Mouse (Mus musculus) embryonic facial prominence, embryonic 14.5 days (tissue): Measurements from ENCODE around the gene Specc1. TPM values are rescaled to one million over a fixed set of nuclear protein-coding genes. Genes with fewer than 3 reads are reported as not detected.

Experiments
- ATAC-seq: fragments of 200-750 bp; cut with Nextera tagmentation; 2 replicates; pipeline ENCODE4 v1.8.0; 2017; ENCODE audit warnings: low read depth, moderate number of reproducible peaks, moderate TSS enrichment
- DNase-seq: peaks from one replicate; pipeline ENCODE4 v3.0.0-alpha.2; 2015; ENCODE audit warnings: low spot score
- H3K27ac ChIP-seq: fragments of 300-500 bp; sonication (generic); replicated peaks from 2 replicates; pipeline ENCODE4 v1.5.1; 2014; ENCODE audit warnings: low read depth, mild to moderate bottlenecking, low read length, moderate library complexity
- H3K27me3 ChIP-seq: fragments of 300-500 bp; sonication (generic); replicated peaks from 2 replicates; pipeline ENCODE4 v1.6.1; 2014; ENCODE audit warnings: low read length; ENCODE audit not compliant: control insufficient read depth, insufficient read depth
- H3K36me3 ChIP-seq: fragments of 300-500 bp; sonication (generic); 2 replicates; pipeline ENCODE4 v1.6.1; 2014; ENCODE audit warnings: low read length, mixed read lengths; ENCODE audit not compliant: control insufficient read depth, insufficient read depth
- H3K4me1 ChIP-seq: fragments of 300-500 bp; sonication (generic); 2 replicates; pipeline ENCODE4 v1.6.1; 2014; ENCODE audit warnings: antibody characterized with exemption, low read length; ENCODE audit not compliant: control insufficient read depth, insufficient read depth
- H3K4me2 ChIP-seq: fragments of 300-500 bp; sonication (generic); 2 replicates; pipeline ENCODE4 v1.6.1; 2014; ENCODE audit warnings: low read depth, mild to moderate bottlenecking, low read length, moderate library complexity, mixed read lengths
- H3K4me3 ChIP-seq: fragments of 300-500 bp; sonication (generic); 2 replicates; pipeline ENCODE4 v1.5.1; 2014; ENCODE audit warnings: low read depth, mild to moderate bottlenecking, low read length
- H3K9ac ChIP-seq: fragments of 300-500 bp; sonication (generic); 2 replicates; pipeline ENCODE4 v1.6.1; 2014; ENCODE audit warnings: low read depth, mild to moderate bottlenecking, low read length, moderate library complexity, mixed read lengths
- H3K9me3 ChIP-seq: fragments of 300-500 bp; sonication (generic); 2 replicates; pipeline ENCODE4 v1.6.1; 2016; ENCODE audit warnings: low read length; ENCODE audit not compliant: control insufficient read depth
- WGBS: fragments of 180-500 bp; shearing (Covaris S2); extraction: QIAGEN DNeasy Blood & Tissue Kit; methylation state at CpG from one replicate; pipeline ENCODE4 v1.1.7; 2014; 5-methylcytosine and 5-hydroxymethylcytosine counted together
- polyA plus RNA-seq: library from polyadenylated mRNA; unstranded; fragments of >200 nt; fragmentation: Nextera tagmentation; extraction: Ambion mirVana; gene quantifications from 2 replicates; pipeline ENCODE4 v1.2.1, GENCODE M21; 2014

The Specc1 gene
- polyA plus RNA-seq, 1 experiment from 2014 or later: 13.5 TPM

DNA sequence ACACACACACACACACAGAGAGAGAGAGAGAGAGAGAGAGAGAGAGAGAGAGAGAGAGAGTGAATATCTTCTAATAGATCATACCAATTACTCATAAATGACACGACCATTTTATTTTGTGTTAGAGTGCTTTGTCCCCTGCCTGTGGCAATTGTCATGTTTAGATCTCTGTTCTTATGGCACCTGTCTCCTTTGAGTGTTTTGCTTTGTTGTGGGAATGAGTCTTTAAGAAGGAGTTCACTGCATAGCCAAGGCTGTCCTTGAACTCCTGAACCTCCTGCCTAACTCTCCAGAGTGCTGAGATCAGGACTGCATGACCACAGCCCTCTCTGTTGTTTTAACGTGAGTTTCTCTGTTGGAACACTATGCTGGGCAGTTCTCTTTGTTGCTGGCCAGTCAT, 258.5 kb downstream of the Specc1 start:
- Histone ChIP-seq H3K4me1 (no peaks in the 10 kb centered on the region), H3K27me3 (no peaks in the 10 kb centered on the region), H3K4me2 (no peak overlapping the region), H3K9me3 (no peaks in the 10 kb centered on the region), H3K9ac (no peak overlapping the region), H3K4me3 (no peak overlapping the region), H3K36me3 (no peaks in the 10 kb centered on the region), H3K27ac (no peak overlapping the region)
- DNase-seq (no peak), ATAC-seq (no peak)
- 75% methylated on average over 2 of the region's 2 CpGs for WGBS

DNA sequence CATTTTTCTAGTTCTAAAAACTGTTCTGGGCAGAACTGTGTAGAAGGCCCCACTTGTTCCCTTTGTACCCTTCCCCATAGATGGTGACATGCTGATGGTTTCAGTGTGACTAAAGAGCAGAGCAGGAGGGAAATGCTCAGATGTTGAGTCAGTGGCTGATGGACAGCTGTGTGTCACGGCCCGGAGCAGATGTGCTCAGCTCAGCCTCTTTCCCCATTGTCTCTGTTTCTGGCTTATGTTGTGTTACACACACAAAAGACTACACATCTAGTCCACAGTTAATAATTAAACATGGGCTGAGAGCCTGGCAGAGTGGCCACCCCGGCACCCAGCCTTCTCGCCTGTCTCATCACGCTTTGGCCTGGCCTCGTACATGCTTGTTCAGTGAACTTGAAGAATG, 261.2 kb downstream of the Specc1 start:
- no peak for ATAC-seq
- H3K4me2 ChIP-seq: no peak overlapping the region
- no peaks in the 10 kb centered on the region for H3K9me3 ChIP-seq
- H3K36me3 ChIP-seq: no peaks in the 10 kb centered on the region
- H3K4me1 ChIP-seq: no peaks in the 10 kb centered on the region
- no peak overlapping the region for H3K9ac ChIP-seq
- WGBS: 78% methylated on average over 6 of the region's 6 CpGs
- no peaks in the 10 kb centered on the region for H3K27me3 ChIP-seq
- H3K27ac ChIP-seq: no peak overlapping the region
- H3K4me3 ChIP-seq: no peak overlapping the region
- DNase-seq: no peak

DNA sequence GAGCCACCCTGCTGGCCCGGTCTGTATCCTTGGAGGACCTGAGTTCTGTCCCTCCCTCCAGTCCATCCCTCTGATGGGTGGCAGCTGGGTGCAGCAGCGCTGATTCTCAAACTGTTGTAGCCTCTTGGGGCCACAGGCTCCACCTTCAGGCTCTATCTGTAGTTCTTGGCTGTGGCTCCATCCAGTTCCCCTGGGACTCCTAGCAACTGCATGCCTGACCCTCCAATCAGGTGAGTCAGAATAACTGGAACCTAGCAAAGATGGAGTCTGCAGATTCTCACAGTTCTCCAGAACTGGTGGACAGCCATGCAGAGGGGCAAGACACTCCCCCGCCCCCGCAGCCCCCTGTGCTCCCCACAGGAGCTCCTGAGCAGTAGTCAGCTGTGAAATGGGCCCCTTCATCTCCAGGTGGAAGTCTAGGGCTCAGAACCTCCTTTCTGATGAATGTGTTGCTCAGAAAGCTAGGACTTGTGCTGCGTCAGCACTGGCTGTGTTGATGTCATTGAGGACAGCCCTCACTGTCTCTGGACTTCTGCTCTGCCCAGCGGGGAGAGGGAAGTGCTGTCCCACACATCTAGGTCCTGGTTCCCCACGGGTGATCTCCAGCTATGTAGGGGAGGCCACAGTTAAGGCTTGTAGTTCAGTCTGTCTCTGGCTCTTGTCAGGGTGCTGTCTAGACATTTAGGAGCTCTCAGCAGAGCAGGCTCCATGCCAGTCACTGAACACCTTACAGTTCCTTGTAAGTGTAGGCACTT, 264.4 kb downstream of the Specc1 start:
- no peaks in the 10 kb centered on the region for H3K36me3 ChIP-seq
- DNase-seq: peak; percentile 16
- no peaks in the 10 kb centered on the region for H3K27me3 ChIP-seq
- H3K9me3 ChIP-seq: no peaks in the 10 kb centered on the region
- no peak overlapping the region for H3K4me3 ChIP-seq
- H3K4me2 ChIP-seq: no peak overlapping the region
- no peak for ATAC-seq
- no peak overlapping the region for H3K27ac ChIP-seq
- WGBS: 83% methylated on average over 7 of the region's 7 CpGs
- H3K4me1 ChIP-seq: 0 out of 2 replicates have a peak, but pooled peaks cover 5% of the 10 kb centered on the region
- H3K9ac ChIP-seq: no peak overlapping the region

DNA sequence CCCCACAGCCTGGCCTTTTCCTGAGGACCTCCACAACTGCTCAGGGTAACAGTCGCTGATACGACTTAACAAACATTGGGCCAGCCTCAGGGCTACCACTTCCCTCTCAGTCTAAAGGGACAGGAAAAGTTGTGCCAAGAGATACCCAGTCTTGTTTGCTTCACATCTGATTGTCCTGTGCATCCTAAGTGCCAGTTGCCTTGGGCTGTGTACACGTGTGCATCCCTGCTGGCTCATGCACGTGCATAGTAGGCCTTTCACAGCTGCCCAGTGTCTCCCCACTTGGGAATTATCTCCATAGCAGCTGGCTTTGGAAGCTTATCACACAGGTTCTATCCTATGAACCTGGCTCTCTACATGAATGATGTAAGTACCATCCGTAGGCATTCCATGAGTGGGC, 266.9 kb downstream of the Specc1 start:
- no peak overlapping the region for H3K4me3 ChIP-seq
- H3K36me3 ChIP-seq: no peaks in the 10 kb centered on the region
- ATAC-seq (no peak), DNase-seq (no peak)
- WGBS: 82% methylated on average over 5 of the region's 5 CpGs
- no peak overlapping the region for H3K9ac ChIP-seq
- no peaks in the 10 kb centered on the region for H3K9me3 ChIP-seq
- H3K27ac ChIP-seq: no peak overlapping the region
- 0 out of 2 replicates have a peak, but pooled peaks cover 5% of the 10 kb centered on the region for H3K4me1 ChIP-seq
- H3K4me2 ChIP-seq: no peak overlapping the region
- H3K27me3 ChIP-seq: no peaks in the 10 kb centered on the region

DNA sequence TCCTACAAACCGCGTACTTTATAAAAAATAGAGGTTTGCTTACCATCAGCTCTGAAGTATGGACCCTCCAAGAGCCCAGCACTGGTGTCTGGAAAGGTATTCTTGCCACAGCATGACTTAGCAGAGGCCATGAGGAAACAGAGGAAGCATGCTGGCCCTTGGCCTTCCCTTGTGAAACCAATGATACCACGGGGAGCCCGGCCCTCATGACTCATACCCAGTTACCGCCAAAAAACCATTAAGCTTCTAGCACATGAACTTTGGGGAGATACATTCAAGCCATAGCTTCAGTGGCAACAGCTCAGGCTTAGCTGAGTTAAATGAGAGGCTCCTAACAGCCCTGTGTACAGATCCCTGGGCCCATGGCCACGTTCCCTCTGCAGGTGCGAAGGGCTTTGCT, 267.4 kb downstream of the Specc1 start:
- DNase-seq (no peak), ATAC-seq (no peak)
- H3K36me3 ChIP-seq: no peaks in the 10 kb centered on the region
- no peak overlapping the region for H3K27ac ChIP-seq
- H3K27me3 ChIP-seq: no peaks in the 10 kb centered on the region
- 83% methylated on average over 7 of the region's 7 CpGs for WGBS
- no peak overlapping the region for H3K9ac ChIP-seq
- 0 out of 2 replicates have a peak, but pooled peaks cover 5% of the 10 kb centered on the region for H3K4me1 ChIP-seq
- no peak overlapping the region for H3K4me3 ChIP-seq
- no peak overlapping the region for H3K4me2 ChIP-seq
- no peaks in the 10 kb centered on the region for H3K9me3 ChIP-seq

DNA sequence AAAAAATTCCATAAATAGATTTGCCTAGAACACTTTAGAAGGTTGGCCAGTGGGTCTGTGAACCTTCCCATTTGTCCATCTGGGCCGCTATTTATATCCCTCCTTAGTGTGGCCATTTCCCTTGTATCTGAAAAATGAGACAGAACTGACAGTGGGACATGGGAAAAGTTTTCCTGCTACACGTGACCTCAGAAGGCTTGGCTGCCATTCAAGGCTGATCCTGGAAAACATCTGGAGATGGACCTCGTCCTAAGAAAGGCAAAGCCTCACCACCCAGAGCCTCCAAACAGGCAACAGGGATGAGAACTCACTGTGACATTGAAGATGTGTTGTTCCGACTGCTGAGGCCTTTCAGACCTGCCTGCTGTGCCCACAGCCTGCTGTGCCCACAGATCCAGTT, 268.2 kb downstream of the Specc1 start:
- Histone ChIP-seq H3K27ac (no peak overlapping the region), H3K9ac (no peak overlapping the region), H3K4me1 (0 out of 2 replicates have a peak, but pooled peaks cover 5% of the 10 kb centered on the region), H3K4me2 (no peak overlapping the region), H3K36me3 (no peaks in the 10 kb centered on the region), H3K9me3 (no peaks in the 10 kb centered on the region), H3K4me3 (no peak overlapping the region), H3K27me3 (no peaks in the 10 kb centered on the region)
- 53% methylated on average over 4 of the region's 4 CpGs for WGBS
- peak; percentile 57 for DNase-seq
- no peak for ATAC-seq

DNA sequence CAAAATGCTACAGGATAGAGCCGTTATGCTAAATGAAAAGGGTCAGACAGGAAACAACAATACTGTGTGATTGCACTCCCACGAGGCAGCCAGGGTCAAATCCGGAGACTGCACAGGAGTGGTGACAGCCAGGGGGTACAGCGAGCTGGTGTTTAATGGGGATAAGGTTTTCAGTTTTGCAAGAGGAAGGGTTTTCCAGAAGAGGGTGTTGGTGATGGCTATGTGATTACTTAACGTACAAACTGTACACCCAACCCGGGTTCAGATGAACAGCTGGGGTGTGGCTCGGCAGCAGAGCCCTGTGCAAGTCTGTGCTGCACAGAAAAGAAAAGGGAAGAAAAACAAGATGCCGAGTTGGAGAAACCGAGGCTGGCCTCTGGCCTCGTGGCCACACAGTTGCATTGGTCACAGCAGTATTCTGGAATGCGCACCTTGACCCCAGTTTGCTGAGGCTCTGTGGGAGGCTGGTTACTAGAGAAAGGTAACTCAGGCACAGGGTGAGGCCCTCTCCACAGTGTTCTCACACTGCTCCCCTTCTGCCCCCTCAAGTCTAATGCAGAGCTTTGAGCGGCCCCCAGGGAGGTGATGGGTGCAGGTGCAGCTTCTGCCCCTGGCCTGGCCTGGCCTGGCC, 284.2 kb downstream of the Specc1 start:
- DNase-seq: no peak
- H3K27ac ChIP-seq: no peak overlapping the region
- no peaks in the 10 kb centered on the region for H3K9me3 ChIP-seq
- 68% methylated on average over 12 of the region's 12 CpGs for WGBS
- no peak overlapping the region for H3K4me2 ChIP-seq
- no peak for ATAC-seq
- no peaks in the 10 kb centered on the region for H3K27me3 ChIP-seq
- H3K9ac ChIP-seq: no peak overlapping the region
- H3K36me3 ChIP-seq: no peaks in the 10 kb centered on the region
- H3K4me3 ChIP-seq: no peak overlapping the region
- no peaks in the 10 kb centered on the region for H3K4me1 ChIP-seq

DNA sequence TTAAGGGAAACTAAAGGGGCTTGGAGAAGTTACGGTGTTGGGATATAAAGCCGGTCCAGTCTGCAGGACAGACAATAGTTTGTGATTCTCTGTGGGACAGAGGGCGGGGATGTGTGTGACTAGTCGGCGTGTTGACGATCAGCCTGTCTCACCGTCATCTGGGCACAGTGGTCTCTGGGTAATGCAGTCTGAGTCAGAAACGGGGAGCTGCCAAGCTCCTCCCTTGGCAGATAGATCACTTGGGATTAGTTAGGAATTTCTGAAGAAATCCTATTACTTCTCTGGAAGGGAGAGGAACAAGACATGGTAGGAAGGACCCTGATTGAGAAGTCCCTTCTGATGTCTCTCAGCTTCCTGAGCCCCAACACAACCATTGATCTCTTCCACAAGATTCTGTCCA, 287.3 kb downstream of the Specc1 start:
- H3K27ac ChIP-seq: no peak overlapping the region
- H3K4me2 ChIP-seq: no peak overlapping the region
- no peaks in the 10 kb centered on the region for H3K4me1 ChIP-seq
- no peak overlapping the region for H3K4me3 ChIP-seq
- no peak for ATAC-seq
- H3K9ac ChIP-seq: no peak overlapping the region
- WGBS: 76% methylated on average over 8 of the region's 8 CpGs
- no peaks in the 10 kb centered on the region for H3K27me3 ChIP-seq
- no peaks in the 10 kb centered on the region for H3K36me3 ChIP-seq
- no peaks in the 10 kb centered on the region for H3K9me3 ChIP-seq
- no peak for DNase-seq

DNA sequence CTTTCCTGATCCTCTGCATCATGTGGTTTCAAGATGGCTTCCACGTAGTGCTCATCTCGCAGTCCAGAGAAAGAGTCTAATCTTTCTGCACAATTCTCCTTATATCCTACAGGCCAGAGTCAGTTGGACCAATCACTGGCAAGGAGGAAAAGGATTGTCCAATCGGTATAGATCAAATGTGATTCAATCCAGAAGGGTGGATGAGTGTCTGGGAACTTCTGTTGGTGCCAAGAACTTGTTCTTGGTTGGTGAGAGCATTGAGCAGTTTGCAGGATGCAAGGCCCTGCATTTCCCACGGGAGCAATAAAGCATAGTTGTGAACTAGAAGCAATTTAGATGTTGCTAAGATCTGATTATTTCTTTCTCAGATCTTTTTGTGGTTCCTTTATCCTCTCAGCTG, 287.9 kb downstream of the Specc1 start:
- H3K27me3 ChIP-seq: no peaks in the 10 kb centered on the region
- no peaks in the 10 kb centered on the region for H3K4me1 ChIP-seq
- ATAC-seq (no peak), DNase-seq (no peak)
- no peak overlapping the region for H3K4me3 ChIP-seq
- no peak overlapping the region for H3K27ac ChIP-seq
- H3K9me3 ChIP-seq: no peaks in the 10 kb centered on the region
- WGBS: 91% methylated on average over 4 of the region's 4 CpGs
- no peaks in the 10 kb centered on the region for H3K36me3 ChIP-seq
- no peak overlapping the region for H3K9ac ChIP-seq
- no peak overlapping the region for H3K4me2 ChIP-seq
